Mouse (Mus musculus): Measurements from ENCODE around the gene Ubald2. TPM values are rescaled to one million over a fixed set of nuclear protein-coding genes. Genes with fewer than 3 reads are reported as not detected.

The Ubald2 gene
- total RNA-seq, 1 experiment, result 106 TPM

DNA sequence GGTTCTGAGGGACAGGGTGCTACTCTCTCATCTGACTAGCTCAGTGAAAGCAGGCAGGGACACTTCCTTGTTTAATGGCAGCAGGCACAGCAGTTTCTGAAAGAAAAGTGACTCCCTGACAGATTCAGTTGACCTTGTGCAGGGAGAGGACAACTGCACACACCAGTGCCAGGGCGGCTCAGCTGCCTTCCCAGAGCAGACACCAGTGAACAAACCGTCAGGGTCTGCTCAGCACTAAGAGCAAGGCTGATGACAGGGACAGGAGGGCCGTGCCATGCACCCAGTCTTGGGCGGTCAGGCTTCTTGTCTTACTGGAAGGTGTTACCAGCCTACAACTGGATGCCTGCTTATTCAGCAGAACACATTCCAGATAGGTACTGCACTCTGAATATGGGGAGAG lies 37.0 kb downstream of the Ubald2 start:
- DNase-seq (ENCODE audit: low read depth, low spot score), result no peak
- Histone ChIP-seq H3K27ac (ENCODE audit: insufficient read depth, low read depth, low read length, poor library complexity, severe bottlenecking) (no peak overlapping the region), H3K4me1 (ENCODE audit: control insufficient read depth in 2 of 2, insufficient read depth in 2 of 2, low read length in 2 of 2, poor library complexity in 1 of 2) (peaks cover 0 to 6% of the 10 kb centered on the region in 2 experiments; a peak in 2 of 4 replicates), H3K36me3 (ENCODE audit: control insufficient read depth, insufficient read depth, low read length, poor library complexity, severe bottlenecking) (peaks cover 47% of the 10 kb centered on the region), H3K9me3 (ENCODE audit: control insufficient read depth, insufficient read depth, low read depth, low read length) (no peaks in the 10 kb centered on the region), H3K9ac (ENCODE audit: insufficient read depth, low read depth, low read length, poor library complexity, severe bottlenecking) (no peak overlapping the region), H3K4me3 (ENCODE audit: insufficient read depth in 1 of 2, low read depth in 1 of 2, low read length in 2 of 2, poor library complexity in 1 of 2, severe bottlenecking in 1 of 2) (no peak overlapping the region)
- TF ChIP-seq MAFK (IDR thresholded peaks at IDR 0.05; ENCODE audit: insufficient read depth, low read depth, low read length), result no peak
- no peak for TF ChIP-seq CHD2 (IDR thresholded peaks at IDR 0.05; ENCODE audit: low read depth, low read length)
- in situ Hi-C loops (cut with MboI; ENCODE audit: low sequenced_read_pairs in 2 of 2, unreplicated experiment in 2 of 2), result no loop called here

DNA sequence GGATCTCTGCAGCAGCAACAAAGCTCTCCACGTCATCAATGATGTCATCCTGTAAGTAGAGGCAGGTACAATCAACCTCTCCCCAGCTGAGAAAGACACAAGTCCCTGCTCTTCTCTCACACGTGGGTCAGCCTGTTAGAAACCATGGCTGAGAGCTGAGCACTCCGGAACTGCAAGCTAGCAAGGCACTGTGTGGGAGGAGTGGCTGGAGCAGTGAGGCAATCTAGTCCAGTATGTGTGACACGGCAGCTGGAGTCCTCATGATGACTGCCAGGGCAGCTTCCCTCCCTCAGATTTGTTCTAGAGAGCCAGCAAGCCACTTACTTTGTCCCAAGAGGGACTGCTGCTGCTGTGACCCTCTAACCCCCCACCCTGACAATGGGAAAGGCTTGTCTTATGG lies 38.4 kb downstream of the Ubald2 start:
- Histone ChIP-seq H3K9ac (ENCODE audit: insufficient read depth, low read depth, low read length, poor library complexity, severe bottlenecking) (no peak overlapping the region), H3K9me3 (ENCODE audit: control insufficient read depth, insufficient read depth, low read depth, low read length) (no peaks in the 10 kb centered on the region), H3K36me3 (ENCODE audit: control insufficient read depth, insufficient read depth, low read length, poor library complexity, severe bottlenecking) (peaks cover 60% of the 10 kb centered on the region)

GRCm38 (mm10) chr11:116476041-116476440 lies 42.1 kb downstream of the Ubald2 start:
- H3K36me3 ChIP-seq (ENCODE audit: control insufficient read depth, insufficient read depth, low read length, poor library complexity, severe bottlenecking), result peaks cover 82% of the 10 kb centered on the region
- DNase-seq (ENCODE audit: low read depth, low spot score), result no peak
- in situ Hi-C loops (cut with MboI; ENCODE audit: low sequenced_read_pairs in 2 of 2, unreplicated experiment in 2 of 2), result no loop called here
- no peaks in the 10 kb centered on the region for H3K9me3 ChIP-seq (ENCODE audit: control insufficient read depth, insufficient read depth, low read depth, low read length)
- H3K9ac ChIP-seq (ENCODE audit: insufficient read depth, low read depth, low read length, poor library complexity, severe bottlenecking), result no peak overlapping the region
- no peak overlapping the region for H3K4me3 ChIP-seq (ENCODE audit: insufficient read depth in 1 of 2, low read depth in 1 of 2, low read length in 2 of 2, poor library complexity in 1 of 2, severe bottlenecking in 1 of 2)
- no peak overlapping the region for H3K27ac ChIP-seq (ENCODE audit: insufficient read depth, low read depth, low read length, poor library complexity, severe bottlenecking)
- TF ChIP-seq HCFC1 (IDR thresholded peaks at IDR 0.05; ENCODE audit: borderline replicate concordance, insufficient read depth, low read length) (no peak), ZC3H11A (IDR thresholded peaks at IDR 0.05; ENCODE audit: borderline replicate concordance, low read depth, low read length) (no peak), MAFK (IDR thresholded peaks at IDR 0.05; ENCODE audit: insufficient read depth, low read depth, low read length) (no peak), ZNF384 (IDR thresholded peaks at IDR 0.05; ENCODE audit: low read depth, low read length) (no peak), CHD2 (IDR thresholded peaks at IDR 0.05; ENCODE audit: low read depth, low read length) (no peak)
- H3K4me1 ChIP-seq (ENCODE audit: control insufficient read depth in 2 of 2, insufficient read depth in 2 of 2, low read length in 2 of 2, poor library complexity in 1 of 2), result peaks cover 0 to 4% of the 10 kb centered on the region in 2 experiments; a peak in 2 of 4 replicates

More for the DNA sequence above, 38.4 kb downstream of the Ubald2 start:
- in situ Hi-C loops (cut with MboI; ENCODE audit: low sequenced_read_pairs in 2 of 2, unreplicated experiment in 2 of 2), result no loop called here
- TF ChIP-seq MAFK (IDR thresholded peaks at IDR 0.05; ENCODE audit: insufficient read depth, low read depth, low read length), result no peak
- no peak for TF ChIP-seq ZC3H11A (IDR thresholded peaks at IDR 0.05; ENCODE audit: borderline replicate concordance, low read depth, low read length)
- TF ChIP-seq HCFC1 (IDR thresholded peaks at IDR 0.05; ENCODE audit: borderline replicate concordance, insufficient read depth, low read length), result no peak
- TF ChIP-seq CHD2 (IDR thresholded peaks at IDR 0.05; ENCODE audit: low read depth, low read length), result no peak
- TF ChIP-seq ZNF384 (IDR thresholded peaks at IDR 0.05; ENCODE audit: low read depth, low read length), result no peak
- no peak for DNase-seq (ENCODE audit: low read depth, low spot score)
- H3K4me3 ChIP-seq (ENCODE audit: insufficient read depth in 1 of 2, low read depth in 1 of 2, low read length in 2 of 2, poor library complexity in 1 of 2, severe bottlenecking in 1 of 2), result no peak overlapping the region
- no peak overlapping the region for H3K27ac ChIP-seq (ENCODE audit: insufficient read depth, low read depth, low read length, poor library complexity, severe bottlenecking)
- H3K4me1 ChIP-seq (ENCODE audit: control insufficient read depth in 2 of 2, insufficient read depth in 2 of 2, low read length in 2 of 2, poor library complexity in 1 of 2), result peaks cover 0 to 4% of the 10 kb centered on the region in 2 experiments; a peak in 2 of 4 replicates

DNA sequence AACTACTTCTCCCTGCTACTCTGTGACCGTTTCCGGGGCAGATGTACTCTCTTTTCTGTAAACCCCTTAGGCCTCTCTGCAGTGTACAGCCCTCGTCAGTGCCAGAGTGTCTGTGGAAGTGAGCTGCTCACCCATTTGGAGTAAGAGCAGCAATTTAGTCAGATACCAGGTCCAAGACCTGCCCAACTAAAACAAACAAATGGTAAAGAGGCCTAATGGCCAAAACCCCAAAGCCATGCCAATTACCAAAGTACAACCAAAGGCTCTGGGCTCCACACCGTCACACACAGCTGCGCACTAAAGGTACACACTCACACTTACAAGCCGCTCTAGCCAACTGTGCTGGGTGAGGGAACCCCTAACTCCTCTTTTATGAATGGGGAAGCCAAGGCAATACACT lies 42.8 kb downstream of the Ubald2 start:
- no peak overlapping the region for H3K4me3 ChIP-seq (ENCODE audit: insufficient read depth in 1 of 2, low read depth in 1 of 2, low read length in 2 of 2, poor library complexity in 1 of 2, severe bottlenecking in 1 of 2)
- H3K9me3 ChIP-seq (ENCODE audit: control insufficient read depth, insufficient read depth, low read depth, low read length), result no peaks in the 10 kb centered on the region
- TF ChIP-seq ZNF384 (IDR thresholded peaks at IDR 0.05; ENCODE audit: low read depth, low read length) (no peak), MAFK (IDR thresholded peaks at IDR 0.05; ENCODE audit: insufficient read depth, low read depth, low read length) (no peak), ZC3H11A (IDR thresholded peaks at IDR 0.05; ENCODE audit: borderline replicate concordance, low read depth, low read length) (no peak), CHD2 (IDR thresholded peaks at IDR 0.05; ENCODE audit: low read depth, low read length) (no peak), HCFC1 (IDR thresholded peaks at IDR 0.05; ENCODE audit: borderline replicate concordance, insufficient read depth, low read length) (no peak)
- H3K4me1 ChIP-seq (ENCODE audit: control insufficient read depth in 2 of 2, insufficient read depth in 2 of 2, low read length in 2 of 2, poor library complexity in 1 of 2), result peaks cover 0 to 7% of the 10 kb centered on the region in 2 experiments; a peak in 2 of 4 replicates
- no peak for DNase-seq (ENCODE audit: low read depth, low spot score)
- no peak overlapping the region for H3K9ac ChIP-seq (ENCODE audit: insufficient read depth, low read depth, low read length, poor library complexity, severe bottlenecking)
- H3K27ac ChIP-seq (ENCODE audit: insufficient read depth, low read depth, low read length, poor library complexity, severe bottlenecking), result no peak overlapping the region
- H3K36me3 ChIP-seq (ENCODE audit: control insufficient read depth, insufficient read depth, low read length, poor library complexity, severe bottlenecking), result peaks cover 81% of the 10 kb centered on the region
- in situ Hi-C loops (cut with MboI; ENCODE audit: low sequenced_read_pairs in 2 of 2, unreplicated experiment in 2 of 2), result no loop called here
